Mouse (Mus musculus) gastrocnemius, postnatal 25 days (tissue): ENCODE data around the gene Zfp13. TPM values are rescaled to one million over a fixed set of nuclear protein-coding genes. Genes with fewer than 3 reads are reported as not detected.
"Not testable (repeated sequence)": the region's sequence is repeated elsewhere in the genome, so short reads cannot be mapped to it uniquely, and the experiment has no call there.

ENCODE experiments used
- DNase-seq: peaks from one replicate; pipeline ENCODE4 v3.0.0; 2022
- total RNA-seq, 2 experiments: library from RNA; stranded (reverse); gene quantifications; 1 replicate in 1 of 2; 2 replicates in 1 of 2; pipeline ENCODE4 v1.2.3; 2021

Gene Zfp13
- total RNA-seq, 2 experiments from 2014 or later, result 2.0 to 2.1 TPM

DNA sequence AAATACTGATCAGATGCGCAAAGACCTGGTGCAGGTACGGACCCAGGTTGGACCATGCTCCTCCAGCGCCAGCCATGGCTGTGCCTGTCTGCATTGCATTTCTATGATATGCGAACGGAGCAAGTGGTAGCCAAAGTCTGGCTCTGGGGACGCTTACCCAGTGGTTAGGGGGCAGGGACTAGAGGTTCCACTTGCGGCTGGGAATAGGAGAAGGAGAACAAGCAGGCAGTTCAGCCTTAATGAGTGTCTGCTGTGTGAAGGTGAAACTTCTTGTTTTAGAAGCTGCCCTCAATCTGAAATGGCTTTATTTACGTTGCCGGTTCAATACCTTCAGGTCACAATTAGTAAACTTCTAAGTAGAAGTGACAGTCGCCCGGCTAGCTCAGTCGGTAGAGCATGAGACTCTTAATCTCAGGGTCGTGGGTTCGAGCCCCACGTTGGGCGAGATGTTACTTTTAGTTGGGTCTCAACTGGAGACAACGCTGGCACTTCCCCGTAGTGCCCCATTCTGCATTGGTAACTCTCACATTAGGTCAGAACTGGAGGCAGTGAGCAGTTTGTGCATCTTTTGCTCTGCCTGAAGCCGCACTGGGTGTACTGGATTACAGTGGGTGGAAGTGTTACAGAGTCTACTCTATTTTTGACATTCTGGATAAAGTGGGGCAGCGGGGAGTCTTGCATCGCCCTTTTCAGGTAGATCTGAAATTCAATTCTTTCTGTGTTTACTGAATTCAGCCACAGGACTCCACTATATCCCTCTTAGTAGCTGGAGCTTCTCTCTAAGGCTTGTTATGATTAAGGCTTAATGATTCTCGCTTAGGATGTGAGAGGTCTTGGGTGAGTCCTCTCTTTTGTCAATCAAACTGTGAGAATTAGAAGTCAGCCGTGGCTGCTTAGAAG, 65.4 kb downstream of the Zfp13 start:
- DNase-seq, result not testable (repeated sequence)

DNA sequence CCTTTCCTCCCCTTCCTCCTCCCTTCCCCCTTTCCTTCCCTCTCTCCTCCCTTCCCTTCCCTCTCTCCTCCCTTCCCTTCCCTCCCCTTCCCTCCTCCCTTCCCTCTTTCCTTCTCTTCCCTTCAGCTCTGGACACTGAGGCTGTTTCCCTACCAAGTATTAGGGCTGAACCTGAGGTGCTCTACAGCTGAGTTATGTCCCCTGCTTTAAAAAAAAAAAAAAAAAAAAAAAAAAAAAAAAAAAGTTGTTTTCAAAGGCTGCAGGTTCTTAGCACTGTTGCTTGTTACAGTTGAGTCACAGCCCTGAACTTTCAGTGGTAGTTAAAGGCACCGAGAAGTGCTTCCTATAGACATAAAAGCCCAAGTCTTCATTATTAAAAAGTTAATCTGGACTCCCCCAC, 67.9 kb downstream of the Zfp13 start:
- DNase-seq, result not testable (repeated sequence)

Other genes starting within 250 kb of the Zfp13 start
- gene Vmn2r116, start 214.9 kb downstream of the Zfp13 start, total RNA-seq, result not detected
- gene Vmn2r117, start 119.8 kb downstream of the Zfp13 start, total RNA-seq, result not detected
- 1 to 10 TPM; 1.9 to 2.4 TPM for gene Zfp213, start 35.2 kb downstream of the Zfp13 start, total RNA-seq
- gene Zscan10, start 1.4 kb upstream of the Zfp13 start, total RNA-seq, result not detected
- gene Mmp25, start 45.8 kb upstream of the Zfp13 start, total RNA-seq, result not detected
- gene Bicdl2, start 61.0 kb upstream of the Zfp13 start, total RNA-seq, result not detected
- gene Hcfc1r1, start 74.1 kb upstream of the Zfp13 start, total RNA-seq, result 100 to 1,000 TPM; 123 to 156 TPM
- gene Thoc6, start 74.4 kb upstream of the Zfp13 start, total RNA-seq, result 10 to 100 TPM in 1 of 2 experiments, 1 to 10 TPM in 1; 9.3 to 10.8 TPM
- 10 to 100 TPM; 46.1 to 61.5 TPM for gene Tnfrsf12a, start 78.0 kb upstream of the Zfp13 start, total RNA-seq
- gene Cldn6, start 79.8 kb upstream of the Zfp13 start, total RNA-seq, result not detected
- under 1 TPM in 1 of 2 experiments, not detected in 1; 0.19 TPM for gene Cldn9, start 84.5 kb upstream of the Zfp13 start, total RNA-seq
- not detected for gene 1520401A03Rik, start 123.3 kb upstream of the Zfp13 start, total RNA-seq
- gene Pkmyt1, start 126.8 kb upstream of the Zfp13 start, total RNA-seq, result under 1 TPM; 0.67 to 0.83 TPM
- gene Paqr4, start 141.4 kb upstream of the Zfp13 start, total RNA-seq, result 1 to 10 TPM; 4.4 to 5.2 TPM
- gene Kremen2, start 146.3 kb upstream of the Zfp13 start, total RNA-seq, result not detected
- gene Flywch1, start 172.1 kb upstream of the Zfp13 start, total RNA-seq, result 10 to 100 TPM; 33.5 to 34.0 TPM
- gene Flywch2, start 186.6 kb upstream of the Zfp13 start, total RNA-seq, result under 1 TPM; 0.56 to 0.83 TPM
- gene Srrm2, start 191.0 kb upstream of the Zfp13 start, total RNA-seq, result 100 to 1,000 TPM; 157 to 160 TPM
- 100 to 1,000 TPM; 237 to 267 TPM for gene Elob, start 229.6 kb upstream of the Zfp13 start, total RNA-seq
- gene Prss33, start 236.6 kb upstream of the Zfp13 start, total RNA-seq, result not detected
- not detected for gene Prss32, start 244.4 kb upstream of the Zfp13 start, total RNA-seq
- not detected for gene Prss41, start 244.7 kb upstream of the Zfp13 start, total RNA-seq